Mouse (Mus musculus): ENCODE data around the gene Cdiptos. TPM values are rescaled to one million over a fixed set of nuclear protein-coding genes. Genes with fewer than 3 reads are reported as not detected.
A peak's percentile ranks its signal among the peaks of the same experiment; 100 is the strongest.

Cdiptos gene
- polyA plus RNA-seq, 1 experiment from 2014 or later: 0.92 TPM

GRCm38 (mm10) chr7:127019306-127019960 lies 43.5 kb upstream of the Cdiptos start:
- Histone ChIP-seq H3K4me1 (peaks cover 82% of the 10 kb centered on the region), H3K27me3 (no peaks in the 10 kb centered on the region), H3K4me2 (replicated peaks) (peak overlapping the region; percentile 84), H3K9ac (peak overlapping the region; percentile 76; the same call in 1 of the 2 replicates), H3K9me3 (replicated peaks) (no peaks in the 10 kb centered on the region), H3K27ac (peak overlapping the region; percentile 92; the same call in 1 of the 2 replicates), H3K36me3 (peaks cover 37% of the 10 kb centered on the region), H3K4me3 (peak overlapping the region; percentile 48; the same call in 1 of the 2 replicates)
- WGBS: 79% methylated on average over 14 of the region's 14 CpGs
- ATAC-seq (ENCODE audit: low FRiP score): no peak

GRCm38 (mm10) chr7:127018416-127019305 lies 42.8 kb upstream of the Cdiptos start:
- H3K4me2 ChIP-seq (replicated peaks): no peak overlapping the region
- no peak overlapping the region for H3K4me3 ChIP-seq
- H3K9me3 ChIP-seq (replicated peaks): no peaks in the 10 kb centered on the region
- H3K9ac ChIP-seq: 0 out of 2 replicates have a peak overlapping the region, but pooled peaks have one; percentile 76
- WGBS: 82% methylated on average over 15 of the region's 15 CpGs
- no peak for ATAC-seq (ENCODE audit: low FRiP score)
- peaks cover 37% of the 10 kb centered on the region for H3K36me3 ChIP-seq
- H3K27ac ChIP-seq: peak overlapping the region; percentile 85; the same call in 1 of the 2 replicates
- H3K27me3 ChIP-seq: no peaks in the 10 kb centered on the region
- H3K4me1 ChIP-seq: peaks cover 80% of the 10 kb centered on the region

- Histone ChIP-seq H3K4me2 (replicated peaks) (no peak overlapping the region), H3K9me3 (replicated peaks) (no peaks in the 10 kb centered on the region), H3K27me3 (no peaks in the 10 kb centered on the region), H3K36me3 (peaks cover 37% of the 10 kb centered on the region), H3K4me3 (no peak overlapping the region), H3K27ac (peak overlapping the region; percentile 85; the same call in 1 of the 2 replicates), H3K4me1 (peaks cover 75% of the 10 kb centered on the region), H3K9ac (peak overlapping the region; percentile 1; the same call in 1 of the 2 replicates)
- WGBS: 51% methylated on average over 6 of the region's 6 CpGs
- ATAC-seq (ENCODE audit: low FRiP score): no peak
These were observed 42.0 kb upstream of the Cdiptos start for GRCm38 (mm10) chr7:127017950-127018345.

- peak; percentile 85 for ATAC-seq (ENCODE audit: low FRiP score)
- peaks cover 68% of the 10 kb centered on the region for H3K4me1 ChIP-seq
- peak within 1 kb of the TSS; percentile 62 for H3K4me3 ChIP-seq
- no peaks in the 10 kb centered on the region for H3K27me3 ChIP-seq
- H3K9ac ChIP-seq: peak within 1 kb of the TSS; percentile 82
- H3K4me2 ChIP-seq (replicated peaks): peak within 1 kb of the TSS; percentile 87
- H3K9me3 ChIP-seq (replicated peaks): no peaks in the 10 kb centered on the region
- 4% methylated on average over 39 of the region's 39 CpGs for WGBS
- H3K36me3 ChIP-seq: peaks cover 37% of the 10 kb centered on the region
- peak within 1 kb of the TSS; percentile 85 for H3K27ac ChIP-seq
These were observed 41.4 kb upstream of the Cdiptos start, which contains the start of gene Pagr1a for GRCm38 (mm10) chr7:127016971-127017949. Gene Pagr1a, minus strand, starts transcription at chr7:127017352.

- Histone ChIP-seq H3K27ac (peak overlapping the region; percentile 85), H3K4me3 (peak overlapping the region; percentile 62), H3K4me2 (replicated peaks) (peak overlapping the region; percentile 87), H3K4me1 (peaks cover 61% of the 10 kb centered on the region), H3K9ac (peak overlapping the region; percentile 82), H3K27me3 (no peaks in the 10 kb centered on the region), H3K36me3 (peaks cover 38% of the 10 kb centered on the region), H3K9me3 (replicated peaks) (no peaks in the 10 kb centered on the region)
- peak; percentile 61 for ATAC-seq (ENCODE audit: low FRiP score)
- WGBS: under 1% methylated on average over 22 of the region's 22 CpGs
These were observed 40.6 kb upstream of the Cdiptos start for GRCm38 (mm10) chr7:127016486-127016938.

- ATAC-seq (ENCODE audit: low FRiP score): no peak
- H3K9me3 ChIP-seq (replicated peaks): no peaks in the 10 kb centered on the region
- H3K36me3 ChIP-seq: peaks cover 38% of the 10 kb centered on the region
- H3K27ac ChIP-seq: peak within 1 kb of the TSS; percentile 85
- peak within 1 kb of the TSS; percentile 62 for H3K4me3 ChIP-seq
- H3K27me3 ChIP-seq: no peaks in the 10 kb centered on the region
- peak within 1 kb of the TSS; percentile 87 for H3K4me2 ChIP-seq (replicated peaks)
- peak within 1 kb of the TSS; percentile 82 for H3K9ac ChIP-seq
- H3K4me1 ChIP-seq: peaks cover 59% of the 10 kb centered on the region
These were observed 40.4 kb upstream of the Cdiptos start, which contains the start of gene Pagr1b for GRCm38 (mm10) chr7:127016481-127016485. Gene Pagr1b, minus strand, starts transcription at chr7:127016484.

- H3K36me3 ChIP-seq: peaks cover 38% of the 10 kb centered on the region
- H3K27ac ChIP-seq: peak overlapping the region; percentile 85
- H3K4me1 ChIP-seq: peaks cover 56% of the 10 kb centered on the region
- H3K27me3 ChIP-seq: no peaks in the 10 kb centered on the region
- peak overlapping the region; percentile 82 for H3K9ac ChIP-seq
- H3K9me3 ChIP-seq (replicated peaks): no peaks in the 10 kb centered on the region
- H3K4me2 ChIP-seq (replicated peaks): peak overlapping the region; percentile 87
- 2% methylated on average over 10 of the region's 10 CpGs for WGBS
- H3K4me3 ChIP-seq: peak overlapping the region; percentile 62
- peak; percentile 7; the same call in 1 of the 2 replicates for ATAC-seq (ENCODE audit: low FRiP score)
These were observed 40.2 kb upstream of the Cdiptos start for GRCm38 (mm10) chr7:127016081-127016480.

- H3K9me3 ChIP-seq (replicated peaks): no peaks in the 10 kb centered on the region
- peak overlapping the region; percentile 43; the same call in 1 of the 2 replicates for H3K9ac ChIP-seq
- no peak for ATAC-seq (ENCODE audit: low FRiP score)
- H3K4me2 ChIP-seq (replicated peaks): peak overlapping the region; percentile 87
- H3K27ac ChIP-seq: no peak overlapping the region
- no peak overlapping the region for H3K4me3 ChIP-seq
- peaks cover 38% of the 10 kb centered on the region for H3K36me3 ChIP-seq
- no peaks in the 10 kb centered on the region for H3K27me3 ChIP-seq
- peaks cover 46% of the 10 kb centered on the region for H3K4me1 ChIP-seq
- 96% methylated on average over 12 of the region's 12 CpGs for WGBS
These were observed 39.1 kb upstream of the Cdiptos start for GRCm38 (mm10) chr7:127014993-127015392.

- Histone ChIP-seq H3K9ac (peak within 1 kb of the TSS; percentile 47), H3K27ac (no peak within 1 kb of the TSS), H3K27me3 (no peaks in the 10 kb centered on the region), H3K4me3 (peak within 1 kb of the TSS; percentile 62), H3K36me3 (peaks cover 38% of the 10 kb centered on the region), H3K4me2 (replicated peaks) (peak within 1 kb of the TSS; percentile 87), H3K9me3 (replicated peaks) (no peaks in the 10 kb centered on the region), H3K4me1 (peaks cover 40% of the 10 kb centered on the region)
- ATAC-seq (ENCODE audit: low FRiP score): no peak
- 64% methylated on average over 11 of the region's 11 CpGs for WGBS
These were observed 38.4 kb upstream of the Cdiptos start, which contains the start of gene Mvp for GRCm38 (mm10) chr7:127014320-127014719. Gene Mvp, minus strand, starts transcription at chr7:127014621.

- H3K4me2 ChIP-seq (replicated peaks): no peak overlapping the region
- H3K36me3 ChIP-seq: peaks cover 38% of the 10 kb centered on the region
- no peak for ATAC-seq (ENCODE audit: low FRiP score)
- no peaks in the 10 kb centered on the region for H3K27me3 ChIP-seq
- no peaks in the 10 kb centered on the region for H3K9me3 ChIP-seq (replicated peaks)
- peaks cover 36% of the 10 kb centered on the region for H3K4me1 ChIP-seq
- H3K27ac ChIP-seq: no peak overlapping the region
- H3K4me3 ChIP-seq: no peak overlapping the region
- H3K9ac ChIP-seq: no peak overlapping the region
- WGBS: 91% methylated on average over 6 of the region's 6 CpGs
These were observed 37.5 kb upstream of the Cdiptos start for GRCm38 (mm10) chr7:127013385-127013784.

- no peak overlapping the region for H3K9ac ChIP-seq
- peaks cover 38% of the 10 kb centered on the region for H3K36me3 ChIP-seq
- no peak overlapping the region for H3K4me3 ChIP-seq
- H3K4me2 ChIP-seq (replicated peaks): no peak overlapping the region
- ATAC-seq (ENCODE audit: low FRiP score): no peak
- peaks cover 33% of the 10 kb centered on the region for H3K4me1 ChIP-seq
- no peaks in the 10 kb centered on the region for H3K27me3 ChIP-seq
- no peak overlapping the region for H3K27ac ChIP-seq
- no peaks in the 10 kb centered on the region for H3K9me3 ChIP-seq (replicated peaks)
- WGBS: 93% methylated on average over 10 of the region's 10 CpGs
These were observed 36.9 kb upstream of the Cdiptos start for GRCm38 (mm10) chr7:127012845-127013244.
